Mouse (Mus musculus): ENCODE results near the gene Tex30. TPM values are rescaled to one million over a fixed set of nuclear protein-coding genes. Genes with fewer than 3 reads are reported as not detected.

Tex30 gene
- polyA plus RNA-seq, 1 experiment = 21.9 TPM

- H3K36me3 ChIP-seq (ENCODE audit: control insufficient read depth, insufficient read depth) = no peaks in the 10 kb centered on the region
- H3ac ChIP-seq (ENCODE audit: control insufficient read depth, insufficient read length, low read depth) = no peak overlapping the region
- H3K4me3 ChIP-seq (ENCODE audit: insufficient read depth, poor library complexity, severe bottlenecking) = no peak overlapping the region
- TF ChIP-seq MAX (IDR thresholded peaks at IDR 0.05) (no peak), CTCF (IDR thresholded peaks at IDR 0.05; ENCODE audit: control insufficient read depth, insufficient read depth, insufficient read length) (peak; percentile 43)
- no peaks in the 10 kb centered on the region for H3K79me2 ChIP-seq (ENCODE audit: control insufficient read depth, insufficient read depth)
- peaks cover 6% of the 10 kb centered on the region for H3K27me3 ChIP-seq (ENCODE audit: control insufficient read depth, insufficient read depth, insufficient read length)
- no peaks in the 10 kb centered on the region for H3K79me3 ChIP-seq (ENCODE audit: low read depth)
Observed at GRCm38 (mm10) chr1:44041797-44042554, 60.3 kb downstream of the Tex30 start.

Other genes with a start within 250 kb of the Tex30 start
- 15.8 TPM for gene Tpp2, start 168.8 kb downstream of the Tex30 start, polyA plus RNA-seq (2012; fragmentation: generic; extraction: Trizol)
- gene Mettl21c, start 82.4 kb downstream of the Tex30 start, polyA plus RNA-seq (2012; fragmentation: generic; extraction: Trizol) = 0.04 TPM
- gene Gm8251, start 40.5 kb downstream of the Tex30 start, polyA plus RNA-seq (2012; fragmentation: generic; extraction: Trizol) = 0.02 TPM
- 16.2 TPM for gene Kdelc1, start 16.4 kb upstream of the Tex30 start, polyA plus RNA-seq (2012; fragmentation: generic; extraction: Trizol)
- gene Bivm, start 16.5 kb upstream of the Tex30 start, polyA plus RNA-seq (2012; fragmentation: generic; extraction: Trizol) = 9.1 TPM
- gene Ercc5, start 45.3 kb upstream of the Tex30 start, polyA plus RNA-seq (2012; fragmentation: generic; extraction: Trizol) = 4.4 TPM
- not detected for gene Mettl21e, start 116.5 kb upstream of the Tex30 start, polyA plus RNA-seq (2012; fragmentation: generic; extraction: Trizol)

Measured in C2C12 (cell line).